Mouse (Mus musculus) bone marrow macrophage, adult 2 months (primary cell): ENCODE measurements at regions not wholly inside any gene's neighbourhood (a gene's known extent, or its start where the extent isn't known, plus 50 kb on each side); places are given as distances from the start of the nearest gene placed in this dataset.
"Not testable (repeated sequence)": the region's sequence is repeated elsewhere in the genome, so short reads cannot be mapped to it uniquely, and the experiment has no call there.

ENCODE experiments used
- H3K27ac ChIP-seq: 2 replicates; pipeline ENCODE4 v1.5.1; 2012; ENCODE audit warnings: low read depth, low read length; ENCODE audit not compliant: insufficient read depth
- H3K4me1 ChIP-seq: 2 replicates; pipeline ENCODE4 v1.6.1; 2012; ENCODE audit warnings: low read length; ENCODE audit not compliant: control insufficient read depth, insufficient read depth
- H3K4me3 ChIP-seq: 2 replicates; pipeline ENCODE4 v1.5.1; 2012; ENCODE audit warnings: mild to moderate bottlenecking, low read length, moderate library complexity; ENCODE audit not compliant: insufficient read depth
- CTCF ChIP-seq: IDR thresholded peaks from 2 replicates; pipeline ENCODE4 v1.5.1; 2012; ENCODE audit warnings: low read depth, mild to moderate bottlenecking, low read length, moderate library complexity
- POLR2A ChIP-seq: IDR thresholded peaks from 2 replicates; pipeline ENCODE4 v1.6.1; 2012; ENCODE audit warnings: mild to moderate bottlenecking, low read depth, low read length, borderline replicate concordance

- Histone ChIP-seq H3K27ac (no peak overlapping the region), H3K4me3 (no peak overlapping the region), H3K4me1 (no peaks in the 10 kb centered on the region)
- TF ChIP-seq POLR2A (no peak), CTCF (no peak)
These were observed 163.5 kb downstream of the Opa1 start for GRCm38 (mm10) chr16:29742497-29743230.

GRCm38 (mm10) chr16:29745486-29745885 is 166.4 kb downstream of the Opa1 start:
- TF ChIP-seq POLR2A (no peak), CTCF (no peak)
- Histone ChIP-seq H3K27ac (no peak overlapping the region), H3K4me1 (no peaks in the 10 kb centered on the region), H3K4me3 (no peak overlapping the region)

- Histone ChIP-seq H3K4me3 (no peak overlapping the region), H3K27ac (no peak overlapping the region), H3K4me1 (no peaks in the 10 kb centered on the region)
- TF ChIP-seq CTCF (no peak), POLR2A (no peak)
These were observed 167.1 kb downstream of the Opa1 start for GRCm38 (mm10) chr16:29746245-29746644.

- Histone ChIP-seq H3K4me3 (no peak overlapping the region), H3K27ac (no peak overlapping the region), H3K4me1 (no peaks in the 10 kb centered on the region)
- TF ChIP-seq CTCF (no peak), POLR2A (no peak)
These were observed 170.0 kb downstream of the Opa1 start for GRCm38 (mm10) chr16:29749167-29749566.

GRCm38 (mm10) chr16:29754579-29755199 is 175.6 kb downstream of the Opa1 start:
- TF ChIP-seq POLR2A: no peak
- Histone ChIP-seq H3K27ac (no peak overlapping the region), H3K4me1 (no peaks in the 10 kb centered on the region), H3K4me3 (no peak overlapping the region)

GRCm38 (mm10) chr16:29758246-29758645 is 179.1 kb downstream of the Opa1 start:
- TF ChIP-seq POLR2A (no peak), CTCF (no peak)
- H3K4me1 ChIP-seq: no peaks in the 10 kb centered on the region
- no peak overlapping the region for H3K4me3 ChIP-seq
- H3K27ac ChIP-seq: no peak overlapping the region

- TF ChIP-seq CTCF: no peak
- Histone ChIP-seq H3K4me1 (no peaks in the 10 kb centered on the region), H3K4me3 (no peak overlapping the region), H3K27ac (no peak overlapping the region)
These were observed 180.3 kb downstream of the Opa1 start for GRCm38 (mm10) chr16:29759416-29759815.

- no peaks in the 10 kb centered on the region for H3K4me1 ChIP-seq
These were observed 181.5 kb downstream of the Opa1 start for GRCm38 (mm10) chr16:29760627-29761026.

GRCm38 (mm10) chr16:29761779-29762277 is 182.7 kb downstream of the Opa1 start:
- Histone ChIP-seq H3K27ac (no peak overlapping the region), H3K4me3 (no peak overlapping the region), H3K4me1 (no peaks in the 10 kb centered on the region)
- TF ChIP-seq POLR2A (no peak), CTCF (no peak)

More at GRCm38 (mm10) chr16:29760627-29761026, 181.5 kb downstream of the Opa1 start:
- TF ChIP-seq CTCF (no peak), POLR2A (no peak)
- no peak overlapping the region for H3K4me3 ChIP-seq
- H3K27ac ChIP-seq: no peak overlapping the region

GRCm38 (mm10) chr16:29764376-29764775 is 185.2 kb downstream of the Opa1 start:
- H3K27ac ChIP-seq: no peak overlapping the region
- H3K4me3 ChIP-seq: no peak overlapping the region
- TF ChIP-seq CTCF (no peak), POLR2A (no peak)
- H3K4me1 ChIP-seq: no peaks in the 10 kb centered on the region

- H3K27ac ChIP-seq, H3K4me1 ChIP-seq, H3K4me3 ChIP-seq: not testable (repeated sequence)
These were observed 186.7 kb downstream of the Opa1 start for GRCm38 (mm10) chr16:29765801-29766200.
